ENCODE assay signal across 16 mouse cellular contexts in genomic region chr15:28051811-28052210, GRCm38 (mm10). TPM values are rescaled to one million over a fixed set of nuclear protein-coding genes. Genes with fewer than 3 reads are reported as not detected.
DNase-seq lines count a peak whose midpoint lies in the region; ATAC-seq and TF ChIP-seq lines count a peak whose summit lies in the region.
"Had no signal": no experiment of that assay in that cellular context is flagged by ENCODE, and none has a peak within 500 bp of the region (broad histone marks: within the 10 kb centered on the region; RNA-seq: fewer than 3 reads in every experiment).

No protein-coding gene starts in this region.

- peaks cover 7% of the 10 kb centered on the region for H3K4me1 ChIP-seq in forebrain, embryonic 15.5 days
- H3K4me1 ChIP-seq in midbrain, embryonic 11.5 days (ENCODE audit: control insufficient read depth, insufficient read depth, low read length) = peaks cover 6% of the 10 kb centered on the region
- H3K4me1 ChIP-seq in intestine, postnatal 0 days (replicated peaks; ENCODE audit: control insufficient read depth, insufficient read depth, low read length) = no peaks in the 10 kb centered on the region

- no peaks in the 10 kb centered on the region for H3K9me3 ChIP-seq in forebrain, embryonic 15.5 days
- H3K9me3 ChIP-seq in midbrain, embryonic 11.5 days (ENCODE audit: control insufficient read depth, low read length) = no peaks in the 10 kb centered on the region; the same call in 1 of the 2 replicates
- H3K9me3 ChIP-seq in intestine, postnatal 0 days (ENCODE audit: control insufficient read depth) = no peaks in the 10 kb centered on the region
- H3K9me3 ChIP-seq: embryonic facial prominence, embryonic 15.5 days; heart, embryonic 15.5 days; limb, embryonic 12.5 days had no signal

- no peak overlapping the region for H3K27ac ChIP-seq in forebrain, embryonic 15.5 days (replicated peaks)
- no peak overlapping the region for H3K27ac ChIP-seq in midbrain, embryonic 11.5 days (ENCODE audit: low read depth, low read length)
- H3K27ac ChIP-seq in intestine, postnatal 0 days (ENCODE audit: low read depth, low read length) = no peak overlapping the region
- H3K27ac ChIP-seq: embryonic facial prominence, embryonic 15.5 days; heart, embryonic 15.5 days; limb, embryonic 12.5 days; liver, embryonic 14.5 days had no signal

- H3K36me3 ChIP-seq in forebrain, embryonic 15.5 days = no peaks in the 10 kb centered on the region
- no peaks in the 10 kb centered on the region for H3K36me3 ChIP-seq in midbrain, embryonic 11.5 days (ENCODE audit: control insufficient read depth, insufficient read depth, low read length)
- H3K36me3 ChIP-seq in intestine, postnatal 0 days (ENCODE audit: control insufficient read depth, insufficient read depth) = no peaks in the 10 kb centered on the region
- H3K36me3 ChIP-seq: embryonic facial prominence, embryonic 15.5 days; heart, embryonic 15.5 days; limb, embryonic 12.5 days had no signal

- no peak for TF ChIP-seq POLR2A in brain, embryonic 14.5 days (IDR thresholded peaks at IDR 0.05; ENCODE audit: borderline replicate concordance, extremely low read depth, insufficient read depth, insufficient read length, poor library complexity, severe bottlenecking)

- DNase-seq in 3T3-L1 (ENCODE audit: low read depth, low spot score) = peak; percentile 8
- peak; percentile 60 for DNase-seq in brain, embryonic 14.5 days (ENCODE audit: low read depth)
- DNase-seq in midbrain, embryonic 11.5 days (ENCODE audit: low spot score, missing footprints) = peak; percentile 91
- no peak for DNase-seq in thymus, postnatal 36 days
- no peak for DNase-seq in frontal cortex, postnatal 14 days (ENCODE audit: low spot score in 2 of 2)
- no peak for DNase-seq in cerebellum, adult 18-20 months
- DNase-seq: adrenal gland, postnatal 25 days; right cerebral cortex, adult 18-20 months had no signal

- H3K4me3 ChIP-seq in forebrain, embryonic 15.5 days = no peak overlapping the region
- no peak overlapping the region for H3K4me3 ChIP-seq in midbrain, embryonic 11.5 days (ENCODE audit: low read depth, low read length)
- no peak overlapping the region for H3K4me3 ChIP-seq in intestine, postnatal 0 days (ENCODE audit: low read depth, low read length)
- H3K4me3 ChIP-seq: embryonic facial prominence, embryonic 15.5 days; heart, embryonic 15.5 days; limb, embryonic 12.5 days had no signal

- H3K4me2 ChIP-seq in forebrain, embryonic 15.5 days (replicated peaks) = no peak overlapping the region
- no peak overlapping the region for H3K4me2 ChIP-seq in midbrain, embryonic 11.5 days
- H3K4me2 ChIP-seq in intestine, postnatal 0 days (replicated peaks; ENCODE audit: low read depth) = no peak overlapping the region
- H3K4me2 ChIP-seq: limb, embryonic 12.5 days had no signal

- H3K27me3 ChIP-seq in forebrain, embryonic 15.5 days = no peaks in the 10 kb centered on the region
- peaks cover 7% of the 10 kb centered on the region for H3K27me3 ChIP-seq in midbrain, embryonic 11.5 days (ENCODE audit: control insufficient read depth, insufficient read depth, low read length)
- H3K27me3 ChIP-seq in intestine, postnatal 0 days (replicated peaks; ENCODE audit: control insufficient read depth, insufficient read depth, low read length) = no peaks in the 10 kb centered on the region
- H3K27me3 ChIP-seq: CH12.LX; embryonic facial prominence, embryonic 15.5 days; heart, embryonic 15.5 days; limb, embryonic 12.5 days had no signal

- 36% methylated on average over 4 of the region's 4 CpGs for WGBS in forebrain, embryonic 15.5 days
- 45% methylated on average over 4 of the region's 4 CpGs for whole genome bisulfite sequencing in midbrain, embryonic 11.5 days
- 75% methylated on average over 4 of the region's 4 CpGs for WGBS in intestine, postnatal 0 days

- TF ChIP-seq CTCF in brain, embryonic 14.5 days (IDR thresholded peaks at IDR 0.05; ENCODE audit: borderline replicate concordance, extremely low read depth, insufficient read depth, insufficient read length) = no peak
- TF ChIP-seq CTCF in intestine, postnatal 0 days (IDR thresholded peaks at IDR 0.05; ENCODE audit: low read depth) = no peak

- ATAC-seq in forebrain, embryonic 15.5 days (replicated peaks) = peak; percentile 33; the same call in 1 of the 2 replicates
- no peak; the same call in 1 of the 2 replicates for ATAC-seq in midbrain, embryonic 11.5 days (ENCODE audit: low FRiP score)
- no peak for ATAC-seq in intestine, postnatal 0 days
- ATAC-seq: activated CD4-positive, CD25-positive, alpha-beta regulatory T cell, adult 4 months had no signal

- no peak overlapping the region for H3K9ac ChIP-seq in forebrain, embryonic 15.5 days (replicated peaks)
- no peak overlapping the region for H3K9ac ChIP-seq in midbrain, embryonic 11.5 days (ENCODE audit: low read length)
- no peak overlapping the region for H3K9ac ChIP-seq in intestine, postnatal 0 days (ENCODE audit: low read depth, low read length)
- H3K9ac ChIP-seq: embryonic facial prominence, embryonic 15.5 days; heart, embryonic 15.5 days; limb, embryonic 12.5 days; liver, embryonic 14.5 days had no signal

RNA-seq across cellular contexts. Expression of gene Trio, which starts 26.2 kb away (rescaled TPM):
- 148 and 202 TPM in 2 replicates for polyA plus RNA-seq in brain, embryonic 14.5 days (2012; rRNA removed)
- 43.8 and 44.7 TPM in 2 replicates for polyA plus RNA-seq in forebrain, embryonic 15.5 days (2015; fragmentation: Nextera tagmentation; extraction: Ambion mirVana)
- 32.5 and 36.2 TPM in 2 replicates for polyA plus RNA-seq in midbrain, embryonic 11.5 days (2014; fragmentation: Nextera tagmentation; extraction: Ambion mirVana)
- 10.0 and 11.8 TPM in 2 replicates for polyA plus RNA-seq in intestine, postnatal 0 days (2015; fragmentation: Nextera tagmentation; extraction: Ambion mirVana)

Comparison
In these comparisons a context has a peak if more than half of its experiments do, and no peak if none do; other contexts are left out.
1. DNase-seq: peak in 3T3-L1 (single experiment), brain, embryonic 14.5 days (single experiment) and midbrain, embryonic 11.5 days (single experiment); none in thymus, postnatal 36 days (0 of 2), frontal cortex, postnatal 14 days (0 of 2) and cerebellum, adult 18-20 months (0 of 2).